Mouse (Mus musculus) E14TG2a.4 (cell line): Measurements from ENCODE around the gene Spen.

Experiments
- CTCF ChIP-seq: conservative IDR thresholded peaks from 2 replicates; pipeline ENCODE4 v1.5.1; 2014; ENCODE audit warnings: low read length
- NANOG ChIP-seq: IDR thresholded peaks from 2 replicates; pipeline ENCODE4 v1.6.1; 2014; ENCODE audit warnings: borderline replicate concordance, low read length, mixed read lengths
- POU5F1 ChIP-seq: IDR thresholded peaks from 2 replicates; pipeline ENCODE4 v1.6.1; 2014; ENCODE audit warnings: low read length, borderline replicate concordance

GRCm38 (mm10) chr4:141571337-141571739 is 32.9 kb upstream of the Spen start:
- TF ChIP-seq CTCF (no peak), POU5F1 (no peak), NANOG (no peak)
